In genomic region chr15:59154407-59155288, GRCm38 (mm10) we compare ENCODE assay signal across 9 mouse cellular contexts.
DNase-seq lines count a peak whose midpoint lies in the region; ATAC-seq lines count a peak whose summit lies in the region.
"Had no signal": no experiment of that assay in that cellular context is flagged by ENCODE, and none has a peak within 500 bp of the region (broad histone marks: within the 10 kb centered on the region; RNA-seq: fewer than 3 reads in every experiment).

No protein-coding gene starts in this region.

- H3K27me3 ChIP-seq in hindbrain, embryonic 11.5 days (ENCODE audit: control insufficient read depth, insufficient read depth, low read length), result no peaks in the 10 kb centered on the region
- no peaks in the 10 kb centered on the region for H3K27me3 ChIP-seq in neural tube, embryonic 15.5 days (replicated peaks)

- no peaks in the 10 kb centered on the region; the same call in 1 of the 2 replicates for H3K4me1 ChIP-seq in hindbrain, embryonic 11.5 days (replicated peaks; ENCODE audit: control insufficient read depth, insufficient read depth, low read length)
- H3K4me1 ChIP-seq in neural tube, embryonic 15.5 days, result peaks cover 15% of the 10 kb centered on the region

- no peak overlapping the region for H3K4me3 ChIP-seq in hindbrain, embryonic 11.5 days (ENCODE audit: low read depth, low read length)
- no peak overlapping the region for H3K4me3 ChIP-seq in neural tube, embryonic 15.5 days (replicated peaks)

- peak; percentile 66 for ATAC-seq in hindbrain, embryonic 11.5 days (ENCODE audit: low FRiP score)
- ATAC-seq in neural tube, embryonic 15.5 days (ENCODE audit: low FRiP score), result peak; percentile 74

- peak; percentile 91 for DNase-seq in left cerebral cortex, postnatal 4 days
- DNase-seq in left cerebral cortex, adult 8-10 months (ENCODE audit: low spot score in 2 of 2), result no peak
- DNase-seq in cerebellum, postnatal 10 days, result peak; percentile 95 to 97
- peak; percentile 31 for DNase-seq in hindbrain, embryonic 11.5 days (ENCODE audit: low spot score)
- no peak for DNase-seq in urinary bladder, postnatal 10 days (ENCODE audit: low spot score)
- DNase-seq in frontal cortex, postnatal 25 days (ENCODE audit: low spot score in 2 of 2), result no peak
- DNase-seq in left cerebral cortex, adult 18-20 months (ENCODE audit: low spot score in 2 of 2), result no peak
- DNase-seq: thymus, postnatal 14 days had no signal

- no peak overlapping the region for H3K27ac ChIP-seq in hindbrain, embryonic 11.5 days (ENCODE audit: low read depth, low read length)
- peak overlapping the region; percentile 48 for H3K27ac ChIP-seq in neural tube, embryonic 15.5 days (replicated peaks)

- no peaks in the 10 kb centered on the region for H3K36me3 ChIP-seq in hindbrain, embryonic 11.5 days (ENCODE audit: control insufficient read depth, insufficient read depth, low read length)
- no peaks in the 10 kb centered on the region for H3K36me3 ChIP-seq in neural tube, embryonic 15.5 days

- H3K4me2 ChIP-seq in hindbrain, embryonic 11.5 days (replicated peaks; ENCODE audit: low read depth, low read length), result no peak overlapping the region
- no peak overlapping the region for H3K4me2 ChIP-seq in neural tube, embryonic 15.5 days

- H3K9me3 ChIP-seq in hindbrain, embryonic 11.5 days (ENCODE audit: control insufficient read depth, low read length), result no peaks in the 10 kb centered on the region
- H3K9me3 ChIP-seq in neural tube, embryonic 15.5 days (replicated peaks), result no peaks in the 10 kb centered on the region

- intact Hi-C loops in left cerebral cortex, postnatal 4 days (cut with DNase I), result no loop called here

- WGBS in hindbrain, embryonic 11.5 days, result 12% methylated on average over 6 of the region's 6 CpGs
- WGBS in neural tube, embryonic 15.5 days, result 17% methylated on average over 6 of the region's 6 CpGs

- H3K9ac ChIP-seq in hindbrain, embryonic 11.5 days (ENCODE audit: low read depth, low read length), result no peak overlapping the region
- no peak overlapping the region for H3K9ac ChIP-seq in neural tube, embryonic 15.5 days (replicated peaks)

Comparison
In these comparisons a context has a peak if more than half of its experiments do, and no peak if none do; other contexts are left out.
1. DNase-seq: peak in left cerebral cortex, postnatal 4 days (single experiment), cerebellum, postnatal 10 days (2 of 2) and hindbrain, embryonic 11.5 days (single experiment); none in left cerebral cortex, adult 8-10 months (0 of 2), urinary bladder, postnatal 10 days (single experiment), frontal cortex, postnatal 25 days (0 of 2) and left cerebral cortex, adult 18-20 months (0 of 2).